Mouse (Mus musculus) intestine, embryonic 14.5 days (tissue): ENCODE measurements around the gene Naa40. TPM values are rescaled to one million over a fixed set of nuclear protein-coding genes. Genes with fewer than 3 reads are reported as not detected.
A peak's percentile ranks its signal among the peaks of the same experiment; 100 is the strongest.

Source experiments
- ATAC-seq: fragments of 200-750 bp; cut with Nextera tagmentation; replicated peaks from 2 replicates; pipeline ENCODE4 v1.8.0; 2017; ENCODE audit warnings: low read depth, moderate number of reproducible peaks, moderate TSS enrichment, moderate library complexity; ENCODE audit not compliant: low FRiP score, low TSS enrichment
- DNase-seq: peaks from one replicate; pipeline ENCODE4 v3.0.0-alpha.2; 2018; ENCODE audit warnings: low spot score
- H3K27ac ChIP-seq: fragments of 300-500 bp; sonication (generic); 2 replicates; pipeline ENCODE4 v1.5.1; 2014; ENCODE audit warnings: low read depth, mild to moderate bottlenecking, control low read depth
- H3K27me3 ChIP-seq: fragments of 300-500 bp; sonication (generic); replicated peaks from 2 replicates; pipeline ENCODE4 v1.6.1; 2014; ENCODE audit warnings: low read length, control low read depth; ENCODE audit not compliant: control insufficient read depth, insufficient read depth
- H3K36me3 ChIP-seq: fragments of 300-500 bp; sonication (generic); 2 replicates; pipeline ENCODE4 v1.6.1; 2014; ENCODE audit warnings: low read length, control low read depth; ENCODE audit not compliant: control insufficient read depth, insufficient read depth
- H3K4me1 ChIP-seq: fragments of 300-500 bp; sonication (generic); replicated peaks from 2 replicates; pipeline ENCODE4 v1.6.1; 2014; ENCODE audit warnings: low read length, control low read depth, mixed read lengths; ENCODE audit not compliant: control insufficient read depth, insufficient read depth
- H3K4me2 ChIP-seq: fragments of 300-500 bp; sonication (generic); 2 replicates; pipeline ENCODE4 v1.6.1; 2014; ENCODE audit warnings: low read length
- H3K4me3 ChIP-seq: fragments of 300-500 bp; sonication (generic); 2 replicates; pipeline ENCODE4 v1.5.1; 2014; ENCODE audit warnings: low read depth, low read length, control low read depth, mixed read lengths
- H3K9ac ChIP-seq: fragments of 300-500 bp; sonication (generic); 2 replicates; pipeline ENCODE4 v1.6.1; 2014; ENCODE audit warnings: mild to moderate bottlenecking, low read length
- H3K9me3 ChIP-seq: fragments of 300-500 bp; sonication (generic); 2 replicates; pipeline ENCODE4 v1.6.1; 2016; ENCODE audit warnings: low read length, control low read depth; ENCODE audit not compliant: control insufficient read depth
- WGBS: fragments of 180-500 bp; shearing (Covaris S2); extraction: QIAGEN DNeasy Blood & Tissue Kit; methylation state at CpG from one replicate; pipeline ENCODE4 v1.1.7; 2014; 5-methylcytosine and 5-hydroxymethylcytosine counted together
- polyA plus RNA-seq: library from polyadenylated mRNA; unstranded; fragments of >200 nt; fragmentation: Nextera tagmentation; extraction: Ambion mirVana; gene quantifications from 2 replicates; pipeline ENCODE4 v1.2.1, GENCODE M21; 2014

The Naa40 gene
- polyA plus RNA-seq, 1 experiment from 2014 or later, result 67.4 TPM

GRCm38 (mm10) chr19:7234537-7235221 lies 6.3 kb downstream of the Naa40 start:
- ATAC-seq, result peak; percentile 53; the same call in 1 of the 2 replicates
- peak; percentile 74 for DNase-seq
- 61% methylated on average over 8 of the region's 8 CpGs for WGBS

GRCm38 (mm10) chr19:7226511-7226914 lies 14.5 kb downstream of the Naa40 start:
- H3K27ac ChIP-seq, result peak overlapping the region; percentile 11; the same call in 1 of the 2 replicates
- DNase-seq, result no peak

More at GRCm38 (mm10) chr19:7234537-7235221, 6.3 kb downstream of the Naa40 start:
- H3K4me3 ChIP-seq, result no peak overlapping the region
- no peaks in the 10 kb centered on the region for H3K9me3 ChIP-seq
- peaks cover 6% of the 10 kb centered on the region for H3K4me1 ChIP-seq
- H3K9ac ChIP-seq, result no peak overlapping the region
- no peaks in the 10 kb centered on the region for H3K27me3 ChIP-seq
- no peak overlapping the region for H3K27ac ChIP-seq
- H3K36me3 ChIP-seq, result peaks cover 69% of the 10 kb centered on the region
- H3K4me2 ChIP-seq, result no peak overlapping the region

GRCm38 (mm10) chr19:7225096-7225690 lies 15.8 kb downstream of the Naa40 start:
- Histone ChIP-seq H3K9ac (no peak overlapping the region), H3K4me1 (no peaks in the 10 kb centered on the region), H3K9me3 (no peaks in the 10 kb centered on the region), H3K4me2 (no peak overlapping the region), H3K27me3 (no peaks in the 10 kb centered on the region), H3K4me3 (no peak overlapping the region), H3K36me3 (peaks cover 48% of the 10 kb centered on the region), H3K27ac (no peak overlapping the region)
- ATAC-seq (no peak), DNase-seq (no peak)
- 79% methylated on average over 9 of the region's 9 CpGs for WGBS

More at GRCm38 (mm10) chr19:7226511-7226914, 14.5 kb downstream of the Naa40 start:
- no peaks in the 10 kb centered on the region for H3K4me1 ChIP-seq
- H3K4me3 ChIP-seq, result no peak overlapping the region
- H3K27me3 ChIP-seq, result no peaks in the 10 kb centered on the region
- H3K36me3 ChIP-seq, result peaks cover 60% of the 10 kb centered on the region
- H3K9me3 ChIP-seq, result no peaks in the 10 kb centered on the region
- no peak for ATAC-seq
- H3K9ac ChIP-seq, result no peak overlapping the region
- no peak overlapping the region for H3K4me2 ChIP-seq
- 77% methylated on average over 6 of the region's 6 CpGs for WGBS

- no peak overlapping the region for H3K4me2 ChIP-seq
- DNase-seq, result no peak
- peaks cover 39% of the 10 kb centered on the region for H3K36me3 ChIP-seq
- H3K27ac ChIP-seq, result no peak overlapping the region
- 89% methylated on average over 3 of the region's 3 CpGs for WGBS
- no peak overlapping the region for H3K4me3 ChIP-seq
- ATAC-seq, result no peak
- no peaks in the 10 kb centered on the region for H3K4me1 ChIP-seq
- H3K9ac ChIP-seq, result no peak overlapping the region
- H3K9me3 ChIP-seq, result no peaks in the 10 kb centered on the region
- H3K27me3 ChIP-seq, result no peaks in the 10 kb centered on the region
Observed at GRCm38 (mm10) chr19:7224253-7224652, 16.7 kb downstream of the Naa40 start.

GRCm38 (mm10) chr19:7223488-7223887 lies 17.5 kb downstream of the Naa40 start:
- peaks cover 33% of the 10 kb centered on the region for H3K36me3 ChIP-seq
- no peak overlapping the region for H3K9ac ChIP-seq
- H3K4me1 ChIP-seq, result no peaks in the 10 kb centered on the region
- no peak overlapping the region for H3K4me2 ChIP-seq
- no peak overlapping the region for H3K4me3 ChIP-seq
- ATAC-seq, result no peak
- H3K27ac ChIP-seq, result no peak overlapping the region
- no peaks in the 10 kb centered on the region for H3K27me3 ChIP-seq
- no peak for DNase-seq
- no peaks in the 10 kb centered on the region for H3K9me3 ChIP-seq

- peaks cover 20% of the 10 kb centered on the region for H3K36me3 ChIP-seq
- peaks cover 6% of the 10 kb centered on the region; the same call in 1 of the 2 replicates for H3K4me1 ChIP-seq
- H3K9ac ChIP-seq, result no peak overlapping the region
- no peak for ATAC-seq
- no peaks in the 10 kb centered on the region for H3K27me3 ChIP-seq
- H3K9me3 ChIP-seq, result no peaks in the 10 kb centered on the region
- no peak overlapping the region for H3K4me2 ChIP-seq
- no peak for DNase-seq
- H3K27ac ChIP-seq, result no peak overlapping the region
- 87% methylated on average over 6 of the region's 6 CpGs for WGBS
- no peak overlapping the region for H3K4me3 ChIP-seq
Observed at GRCm38 (mm10) chr19:7222196-7222595, 18.8 kb downstream of the Naa40 start.

- peaks cover 21% of the 10 kb centered on the region for H3K4me1 ChIP-seq
- H3K4me2 ChIP-seq, result no peak overlapping the region
- peaks cover 27% of the 10 kb centered on the region for H3K36me3 ChIP-seq
- DNase-seq, result no peak
- H3K9ac ChIP-seq, result no peak overlapping the region
- no peaks in the 10 kb centered on the region for H3K9me3 ChIP-seq
- H3K27ac ChIP-seq, result no peak overlapping the region
- H3K4me3 ChIP-seq, result no peak overlapping the region
- ATAC-seq, result no peak
- WGBS, result 95% methylated on average over 5 of the region's 5 CpGs
- no peaks in the 10 kb centered on the region for H3K27me3 ChIP-seq
Observed at GRCm38 (mm10) chr19:7218753-7219152, 22.2 kb downstream of the Naa40 start.

GRCm38 (mm10) chr19:7217926-7218267 lies 23.1 kb downstream of the Naa40 start:
- H3K4me2 ChIP-seq, result peak overlapping the region; percentile 57
- 10% methylated on average over 6 of the region's 6 CpGs for WGBS
- H3K4me1 ChIP-seq, result peaks cover 21% of the 10 kb centered on the region
- no peak overlapping the region; the same call in 1 of the 2 replicates for H3K27ac ChIP-seq
- peaks cover 32% of the 10 kb centered on the region for H3K36me3 ChIP-seq
- H3K4me3 ChIP-seq, result peak overlapping the region; percentile 89
- no peaks in the 10 kb centered on the region for H3K27me3 ChIP-seq
- H3K9me3 ChIP-seq, result no peaks in the 10 kb centered on the region
- H3K9ac ChIP-seq, result 0 out of 2 replicates have a peak overlapping the region, but pooled peaks have one; percentile 34
- DNase-seq, result no peak
- no peak; the same call in 1 of the 2 replicates for ATAC-seq
